Mouse (Mus musculus) cerebellum, adult 11 months (tissue): ENCODE data around the gene Dnm2.
A peak's percentile ranks its signal among the peaks of the same experiment; 100 is the strongest.
"Not testable (repeated sequence)": the region's sequence is repeated elsewhere in the genome, so short reads cannot be mapped to it uniquely, and the experiment has no call there.

Source experiments
- DNase-seq: peaks from one replicate; pipeline ENCODE4 v3.0.0; 2022

Dnm2 gene

GRCm38 (mm10) chr9:21456930-21457634, 32.4 kb downstream of the Dnm2 start:
- DNase-seq: no peak

GRCm38 (mm10) chr9:21458821-21459220, 34.1 kb downstream of the Dnm2 start:
- no peak for DNase-seq

GRCm38 (mm10) chr9:21460400-21460940, 35.8 kb downstream of the Dnm2 start:
- DNase-seq: no peak

DNA sequence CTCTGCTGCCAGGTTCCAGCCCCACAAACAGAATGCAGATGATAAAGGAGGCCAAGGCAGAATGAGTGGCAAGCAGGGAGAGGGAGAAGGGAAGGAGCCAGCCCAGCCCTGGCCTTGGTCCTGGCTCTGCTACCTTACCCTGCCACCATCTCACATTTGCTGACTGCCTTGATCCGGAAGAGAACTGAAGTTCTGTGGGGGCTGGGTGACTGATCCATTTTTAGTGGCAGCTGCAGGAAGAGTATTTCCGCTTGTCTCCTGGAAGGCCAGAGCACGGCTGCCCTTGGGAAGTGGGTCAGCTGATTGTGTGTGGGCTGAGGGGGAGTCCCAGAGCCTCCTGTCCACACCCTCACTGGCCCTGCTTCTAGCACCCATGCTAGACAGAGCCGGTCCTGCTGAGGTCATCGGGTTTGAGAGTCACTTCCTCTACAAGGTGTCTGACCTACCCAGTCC, 38.5 kb downstream of the Dnm2 start:
- no peak for DNase-seq

- peak; percentile 48 for DNase-seq
Measured at GRCm38 (mm10) chr9:21463766-21464564, 39.3 kb downstream of the Dnm2 start.

DNA sequence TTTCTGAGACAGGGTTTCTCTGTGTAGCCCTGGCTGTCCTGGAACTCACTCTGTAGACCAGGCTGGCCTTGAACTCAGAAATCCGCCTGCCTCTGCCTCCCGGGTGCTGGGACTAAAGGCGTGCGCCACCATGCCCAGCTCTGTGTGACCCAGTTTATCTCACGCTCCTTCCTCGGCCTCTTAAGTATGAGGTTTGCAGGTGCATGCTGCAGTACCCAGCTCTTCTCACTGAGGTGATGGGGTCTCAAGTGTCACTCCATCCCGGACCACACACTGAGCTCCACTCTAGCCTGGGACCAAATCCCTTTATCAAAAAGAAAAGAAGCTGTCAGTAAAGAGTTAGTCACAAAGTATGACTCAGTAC, 39.8 kb downstream of the Dnm2 start:
- not testable (repeated sequence) for DNase-seq

DNA sequence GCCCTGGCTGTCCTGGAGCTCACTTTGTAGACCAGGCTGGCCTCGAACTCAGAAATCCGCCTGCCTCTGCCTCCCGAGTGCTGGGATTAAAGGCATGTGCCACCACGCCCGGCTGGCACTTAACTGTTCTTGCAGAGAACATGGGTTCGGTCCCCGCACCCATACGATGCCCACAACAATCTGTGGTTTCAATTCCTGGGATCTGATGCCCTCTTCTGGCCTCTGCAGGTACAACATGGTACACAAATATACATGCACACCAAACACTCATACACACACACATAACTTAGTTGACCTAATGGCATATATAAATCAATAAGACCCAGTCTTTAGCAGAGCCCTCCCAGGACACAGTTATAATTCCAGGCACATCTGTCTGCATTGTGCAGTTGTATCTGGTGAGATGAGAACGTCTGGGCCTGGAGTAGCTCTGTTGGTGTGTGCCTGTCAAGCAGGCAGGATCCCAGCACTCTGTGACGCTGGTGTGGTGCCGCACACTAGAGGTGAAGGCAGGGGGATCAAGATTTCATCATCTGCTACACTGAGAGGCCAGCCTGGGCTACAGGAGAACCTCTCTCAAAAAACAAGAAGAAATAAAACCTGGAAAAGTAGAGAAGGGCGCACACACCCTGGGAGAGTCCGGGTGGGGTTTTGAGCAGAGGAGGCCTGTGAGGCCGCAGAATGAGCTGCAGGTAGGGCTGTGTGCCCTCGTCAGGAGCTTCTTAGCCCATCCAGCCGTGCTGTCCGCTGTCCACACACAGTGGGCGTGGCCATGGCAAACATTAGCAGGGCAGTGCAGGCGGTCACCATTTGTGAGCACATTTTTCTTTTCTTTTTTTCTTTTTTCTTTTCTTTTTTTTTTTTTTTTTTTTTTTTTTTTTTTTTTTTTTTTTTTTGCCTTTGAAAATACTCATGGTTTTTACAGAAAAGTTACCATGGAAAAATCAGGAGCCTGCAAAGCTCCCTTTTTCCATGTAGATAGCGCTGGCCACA, 44.6 kb downstream of the Dnm2 start:
- peak; percentile 35 for DNase-seq

DNA sequence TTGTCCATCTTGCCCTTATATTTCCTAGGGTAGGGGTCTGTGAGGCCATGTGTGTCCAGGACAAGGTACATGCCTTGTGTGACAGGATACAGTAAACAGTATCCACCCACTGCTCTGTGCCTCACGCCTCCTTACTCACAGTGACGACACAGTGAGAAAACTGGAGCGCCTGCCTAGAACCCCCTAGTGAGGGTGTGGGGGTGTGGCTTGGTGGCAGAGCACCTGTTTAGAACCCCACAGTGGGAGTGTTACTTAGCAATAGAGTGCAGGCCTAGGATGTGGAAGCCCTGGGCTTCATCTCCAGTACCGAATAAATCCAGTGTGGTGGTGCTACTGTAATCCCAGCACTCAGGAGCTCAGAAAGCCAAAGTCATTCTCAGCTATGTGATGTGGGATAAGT, 48.2 kb downstream of the Dnm2 start:
- no peak for DNase-seq

DNA sequence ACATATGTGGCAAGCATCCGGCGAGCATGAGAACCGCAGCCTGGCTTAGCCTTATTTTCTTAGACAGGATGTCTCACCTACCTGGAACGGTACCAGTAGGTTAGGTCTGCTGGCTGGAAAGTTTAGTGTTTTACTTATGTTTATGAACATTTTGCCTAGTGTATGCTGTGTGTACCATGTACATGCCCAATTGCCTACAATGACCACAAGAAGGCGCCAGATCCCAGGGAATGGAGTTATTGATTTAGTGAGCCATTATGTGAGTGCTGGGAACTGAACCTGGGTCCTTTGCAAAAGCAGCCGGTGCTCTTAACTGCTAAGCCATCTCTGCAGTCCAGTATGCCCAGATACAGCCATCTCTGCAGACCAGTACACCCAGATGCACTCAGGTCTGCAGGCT, 53.0 kb downstream of the Dnm2 start:
- no peak for DNase-seq

- no peak for DNase-seq
Measured at GRCm38 (mm10) chr9:21484065-21484464, 59.4 kb downstream of the Dnm2 start.

- DNase-seq: not testable (repeated sequence)
Measured at GRCm38 (mm10) chr9:21488246-21488645, 63.5 kb downstream of the Dnm2 start.

- no peak for DNase-seq
Measured at GRCm38 (mm10) chr9:21490696-21491095, 66.0 kb downstream of the Dnm2 start.

GRCm38 (mm10) chr9:21493907-21494306, 69.2 kb downstream of the Dnm2 start:
- DNase-seq: no peak

DNA sequence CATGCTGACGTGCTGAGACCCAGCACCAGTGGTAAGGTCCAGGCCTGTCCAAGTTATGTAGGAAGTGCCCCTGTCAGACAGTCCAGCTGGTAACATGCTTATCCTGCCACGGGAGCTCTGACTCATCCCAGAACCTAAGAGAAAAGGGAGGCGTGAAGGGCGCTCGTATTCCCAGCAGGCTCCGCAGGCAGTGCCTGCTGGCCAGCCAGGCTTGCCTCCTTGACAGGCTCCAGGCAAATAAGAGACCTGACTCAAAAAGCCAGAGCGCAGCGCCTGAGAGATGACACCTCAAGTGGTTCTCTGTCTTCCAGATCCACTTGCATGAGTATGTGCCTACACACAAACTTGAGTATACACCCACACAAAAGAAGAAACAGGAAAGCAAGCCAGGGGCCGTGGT, 70.0 kb downstream of the Dnm2 start:
- DNase-seq: no peak

- no peak for DNase-seq
Measured at GRCm38 (mm10) chr9:21496308-21497049, 71.8 kb downstream of the Dnm2 start.

GRCm38 (mm10) chr9:21497050-21497542, 72.4 kb downstream of the Dnm2 start:
- no peak for DNase-seq

DNA sequence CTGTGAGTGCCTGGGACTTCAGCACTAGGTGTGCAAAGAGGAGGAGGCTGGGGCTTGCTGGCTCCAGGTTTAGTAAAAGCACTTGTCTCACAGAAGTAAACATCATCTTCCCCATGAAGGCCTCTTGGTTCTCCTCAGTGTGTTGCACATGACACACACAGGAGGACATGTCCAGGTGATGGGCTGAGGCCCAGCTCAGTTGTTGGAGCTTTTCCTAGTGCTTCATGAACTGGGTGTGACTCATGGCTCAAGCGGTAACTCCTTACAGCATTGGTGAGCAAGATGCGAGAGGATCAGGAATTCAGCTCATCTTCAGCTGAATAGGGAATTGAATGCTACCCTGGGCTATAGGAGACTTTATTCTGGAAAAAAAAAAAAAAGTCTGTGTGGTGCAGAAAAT, 73.0 kb downstream of the Dnm2 start:
- no peak for DNase-seq

DNA sequence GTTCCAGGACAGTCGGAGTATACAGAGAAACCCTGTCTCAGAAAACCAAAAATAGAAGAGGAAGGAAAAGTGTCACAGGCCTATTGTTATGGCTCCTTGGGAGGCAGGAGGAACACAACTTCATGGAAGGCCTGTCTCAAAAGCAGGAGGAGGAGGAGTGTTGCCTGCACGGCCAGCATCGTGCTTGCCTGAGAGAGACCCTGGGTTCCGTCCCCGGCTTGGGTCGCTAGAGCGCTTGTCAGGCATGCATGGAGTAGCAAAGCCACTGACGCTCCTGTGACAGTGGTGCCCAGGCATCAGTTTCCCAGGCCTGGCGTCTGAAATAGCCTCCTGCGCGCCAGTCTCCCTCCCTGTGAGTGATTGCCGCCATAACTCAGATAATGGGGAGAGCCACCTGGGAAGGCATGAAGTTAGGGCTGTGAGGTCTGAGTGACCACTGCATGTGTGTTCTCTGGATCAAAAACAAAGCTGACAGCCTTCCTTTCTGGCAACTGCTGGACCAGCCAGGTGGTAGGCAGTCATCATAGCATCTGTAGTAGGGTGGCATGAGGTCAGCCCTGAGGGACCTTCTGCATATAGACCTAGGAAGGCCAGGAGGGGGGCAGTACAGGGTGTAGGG, 73.7 kb downstream of the Dnm2 start:
- no peak for DNase-seq

DNA sequence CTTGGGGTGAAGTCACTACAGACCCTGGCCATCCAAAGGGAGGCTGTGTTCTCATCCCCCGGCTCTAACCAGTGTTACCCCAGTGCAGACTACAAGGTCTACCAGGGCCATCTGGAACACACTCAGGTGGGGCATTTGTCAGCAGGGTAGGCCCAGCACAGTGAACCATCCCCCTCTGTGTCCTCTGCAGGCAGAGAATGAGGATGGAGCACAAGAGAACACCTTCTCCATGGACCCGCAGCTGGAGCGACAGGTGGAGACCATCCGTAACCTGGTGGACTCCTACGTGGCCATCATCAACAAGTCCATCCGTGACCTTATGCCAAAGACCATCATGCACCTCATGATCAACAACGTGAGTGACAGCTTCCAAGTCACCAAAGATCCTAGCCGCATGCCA, 78.6 kb downstream of the Dnm2 start:
- no peak for DNase-seq

- no peak for DNase-seq
Measured at GRCm38 (mm10) chr9:21505767-21506166, 81.1 kb downstream of the Dnm2 start.

- no peak for DNase-seq
Measured at GRCm38 (mm10) chr9:21507753-21508430, 83.2 kb downstream of the Dnm2 start.
